Mouse (Mus musculus): ENCODE data around the gene Bcl2l15.
"Not testable (repeated sequence)": the region's sequence is repeated elsewhere in the genome, so short reads cannot be mapped to it uniquely, and the experiment has no call there.

The Bcl2l15 gene

DNA sequence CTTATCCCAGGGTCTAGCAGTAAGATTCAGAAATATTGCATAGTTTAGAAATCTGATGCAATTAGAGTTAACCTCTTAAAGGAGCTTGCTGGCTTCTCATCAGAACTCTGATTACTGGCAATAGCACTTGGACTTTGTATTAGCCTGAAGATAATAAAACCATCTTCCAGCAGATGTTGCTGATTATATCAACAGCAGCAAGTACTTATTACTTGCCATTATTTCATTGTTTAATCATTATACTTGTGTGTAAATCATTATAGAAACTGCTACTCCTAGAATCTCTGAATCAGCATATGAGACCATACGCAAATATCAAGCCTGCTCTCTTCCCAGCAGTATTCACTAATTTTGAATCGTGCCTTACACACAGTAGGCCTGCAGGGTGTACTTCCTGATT, 1.6 kb downstream of the Bcl2l15 start:
- DNase-seq = no peak

DNA sequence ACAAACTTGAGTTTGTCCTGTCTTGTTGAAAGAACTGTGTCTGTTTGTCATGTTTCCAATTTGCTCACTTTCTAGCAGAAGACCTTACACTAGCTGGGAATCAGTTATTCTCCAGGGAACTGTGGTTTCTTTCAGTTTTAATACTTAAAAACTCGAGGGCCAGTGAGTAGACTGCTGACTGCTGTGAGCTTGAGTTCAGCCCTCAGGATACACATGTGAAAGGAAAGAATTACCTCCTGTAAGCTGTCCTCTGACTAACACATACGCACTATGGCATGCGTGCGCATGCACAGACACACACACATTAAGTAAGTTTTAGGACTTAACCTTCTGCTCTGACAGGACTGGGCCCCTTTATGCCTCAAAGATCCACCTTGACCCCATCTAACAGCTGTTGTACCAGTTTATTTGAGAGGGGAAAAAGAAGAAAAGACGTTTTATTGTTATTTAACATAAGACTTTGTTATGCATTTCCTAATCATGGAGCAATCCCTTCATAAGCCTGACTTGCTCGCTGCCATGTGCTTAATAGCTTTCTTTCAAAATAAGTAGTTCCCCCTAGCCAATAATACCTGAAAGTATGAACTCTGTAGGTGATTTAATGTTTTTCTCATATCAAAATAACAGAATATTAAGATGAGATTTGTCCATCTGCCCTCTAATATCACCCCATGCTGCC, 3.0 kb downstream of the Bcl2l15 start:
- DNase-seq = no peak

DNA sequence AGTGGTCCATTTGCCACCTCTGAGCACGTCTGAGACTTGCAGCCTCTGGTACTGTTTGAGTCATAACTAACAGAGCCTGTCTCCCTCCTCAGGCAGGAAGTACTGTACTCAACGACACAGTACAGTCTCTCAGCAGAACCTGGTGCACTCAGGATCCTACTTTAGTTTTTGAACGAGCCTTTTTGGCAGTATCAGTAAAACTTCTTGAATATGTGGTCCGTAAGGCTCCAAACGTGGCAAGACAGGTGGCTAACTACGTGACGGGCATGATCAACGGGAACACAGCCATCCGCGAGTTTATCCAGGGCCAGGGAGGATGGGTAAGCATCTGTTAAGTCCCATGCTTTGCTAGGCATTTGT, 3.5 kb downstream of the Bcl2l15 start:
- DNase-seq = peak; percentile 67 to 70

DNA sequence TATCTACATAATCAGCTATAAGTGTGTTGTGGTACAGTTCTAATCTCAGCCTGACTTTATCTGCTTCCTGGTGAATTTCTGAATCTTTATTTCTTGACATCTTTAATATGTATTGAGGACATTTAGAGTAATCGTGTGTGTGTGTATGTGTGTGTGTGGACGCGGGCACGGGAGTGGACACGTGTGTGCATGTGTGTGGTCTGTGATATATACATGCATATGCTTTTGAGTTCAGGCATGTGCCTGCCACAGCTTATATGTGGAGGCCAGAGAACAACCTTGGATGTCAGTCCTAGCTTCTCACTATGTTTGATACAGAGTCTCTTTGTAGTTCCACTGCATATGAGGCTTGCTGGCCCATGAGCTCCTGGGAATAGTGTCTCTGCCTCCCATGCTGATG, 4.1 kb downstream of the Bcl2l15 start:
- peak in 1 of 2 experiments; percentile 29 for DNase-seq

DNA sequence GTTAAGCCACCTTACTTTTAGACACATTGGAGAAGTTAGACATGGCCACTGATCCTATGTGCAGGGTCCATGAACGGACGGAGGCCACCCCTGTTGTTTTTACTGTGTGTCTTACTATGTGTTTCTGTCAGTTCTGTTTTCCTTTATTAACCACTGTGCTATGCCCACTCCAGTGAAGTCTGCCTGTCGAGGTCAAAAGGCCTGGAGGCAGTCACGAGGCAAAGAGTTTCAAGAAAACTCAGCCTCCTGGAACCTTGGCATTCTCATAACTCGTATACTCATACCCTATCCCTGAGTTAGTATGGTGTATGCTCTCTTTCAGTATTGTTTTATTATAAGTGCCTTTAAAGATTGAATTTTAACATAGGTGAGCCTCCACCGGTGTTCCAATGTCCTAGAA, 7.3 kb downstream of the Bcl2l15 start:
- DNase-seq = no peak

DNA sequence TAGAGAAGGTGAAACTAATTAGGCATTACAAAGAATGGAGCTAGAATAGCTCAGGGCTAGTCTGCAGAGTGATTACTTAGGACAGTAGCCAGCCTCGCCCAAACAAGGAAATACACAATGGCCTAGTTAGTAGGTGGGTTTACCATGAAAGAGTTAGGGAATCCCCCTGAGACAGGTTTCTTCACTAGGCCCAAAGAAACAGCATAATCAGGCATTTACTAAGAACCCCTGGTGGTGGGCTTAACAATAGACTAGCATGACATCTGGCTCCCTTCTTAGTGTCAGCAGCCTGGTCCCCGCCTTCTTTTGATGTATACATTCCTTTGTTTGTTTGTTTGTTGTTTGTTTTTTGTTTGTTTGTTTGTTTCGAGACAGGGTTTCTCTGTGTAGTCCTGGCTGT, 7.8 kb downstream of the Bcl2l15 start:
- not testable (repeated sequence) for DNase-seq

DNA sequence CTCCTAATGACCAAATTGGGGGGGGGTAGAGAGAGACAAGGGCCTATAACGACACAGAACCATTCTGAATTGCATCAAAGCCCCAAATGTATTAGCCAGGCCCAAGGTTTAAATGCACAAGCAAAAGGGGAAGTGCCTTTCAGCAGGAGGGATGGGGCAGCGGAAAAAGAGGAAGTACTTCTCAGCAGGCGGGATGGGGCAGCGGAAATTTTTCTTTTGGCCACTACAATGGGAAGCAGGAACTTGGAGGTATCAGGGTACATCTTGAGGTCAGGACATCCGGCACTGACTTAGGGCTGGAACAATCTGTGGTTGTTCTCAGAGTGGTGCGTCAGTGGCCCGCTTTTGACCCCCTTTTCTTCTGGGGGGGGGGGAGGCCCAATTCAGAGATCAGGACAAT, 8.5 kb downstream of the Bcl2l15 start:
- not testable (repeated sequence) for DNase-seq

DNA sequence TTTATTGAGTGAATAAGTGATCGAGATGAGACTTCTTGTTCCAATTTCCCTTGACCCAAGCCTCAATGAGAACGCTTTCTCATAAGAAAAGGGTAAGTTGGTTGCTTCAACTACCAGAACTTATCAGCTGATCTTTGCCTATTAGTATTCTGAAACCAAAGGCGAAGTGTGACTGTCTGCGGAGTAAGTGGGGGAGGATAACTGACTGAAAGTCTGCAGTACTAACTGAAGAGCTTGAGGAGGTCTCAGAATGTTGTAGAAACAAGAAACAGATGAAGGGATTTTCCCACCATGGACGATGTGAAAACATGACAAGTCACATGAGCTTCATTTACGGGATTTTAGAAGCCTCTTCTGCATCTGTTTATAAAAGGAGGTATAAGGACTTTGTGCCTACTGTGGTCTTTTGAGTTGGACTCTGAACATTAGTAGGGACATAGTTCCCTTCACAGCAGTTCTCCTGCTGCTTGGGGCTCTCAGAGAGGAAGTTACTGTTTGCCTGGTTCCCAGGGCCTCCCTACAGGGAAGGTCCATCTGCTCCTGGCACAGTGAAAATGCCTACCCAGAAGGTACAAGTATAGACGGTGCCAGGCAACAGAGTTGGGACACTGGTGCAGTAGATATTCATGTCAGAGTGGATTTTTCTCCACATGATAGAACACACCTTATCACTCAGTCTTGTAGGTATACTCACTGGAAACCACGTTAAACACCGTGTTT, 18.4 kb downstream of the Bcl2l15 start:
- DNase-seq = peak; percentile 90 to 94

DNA sequence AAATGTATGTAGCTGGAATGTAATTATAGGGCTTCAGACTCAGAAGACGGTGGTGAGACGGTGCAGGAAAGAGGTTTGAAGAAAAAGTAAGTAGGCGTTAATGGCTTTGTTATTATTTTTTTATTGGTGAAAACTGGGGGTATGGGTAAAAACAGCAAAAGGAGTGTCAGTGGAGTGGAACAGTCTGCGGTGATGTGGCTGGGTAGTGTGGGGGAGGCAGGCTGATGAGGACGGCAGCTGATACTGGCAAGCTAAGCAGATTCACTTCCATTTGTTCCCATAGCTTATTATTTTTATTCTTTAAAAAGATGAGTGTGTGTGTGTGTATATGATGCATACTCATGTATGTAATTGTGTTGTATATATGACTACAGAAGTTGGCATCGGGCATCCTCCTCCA, 19.1 kb downstream of the Bcl2l15 start:
- DNase-seq = peak in 1 of 2 experiments; percentile 48

DNA sequence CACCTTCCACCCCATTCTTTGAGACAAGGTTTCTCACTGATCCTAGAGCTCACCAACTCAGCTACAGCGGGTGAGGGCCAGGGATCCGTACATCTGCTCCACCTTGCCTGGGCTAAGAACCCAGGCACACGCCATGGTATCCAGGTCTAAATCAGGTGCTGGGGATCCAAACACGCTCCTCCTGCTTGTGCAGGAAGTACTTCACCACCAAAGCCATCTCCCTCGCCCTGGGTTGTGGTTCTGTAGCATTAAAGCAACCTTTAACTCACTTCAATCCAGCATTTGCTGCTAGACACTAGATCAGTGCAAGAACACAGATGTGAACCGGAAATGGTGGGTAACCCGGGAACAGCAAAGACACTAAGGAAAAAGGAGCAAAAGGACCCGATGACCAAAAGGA, 19.5 kb downstream of the Bcl2l15 start:
- DNase-seq = peak; percentile 59 to 66

DNA sequence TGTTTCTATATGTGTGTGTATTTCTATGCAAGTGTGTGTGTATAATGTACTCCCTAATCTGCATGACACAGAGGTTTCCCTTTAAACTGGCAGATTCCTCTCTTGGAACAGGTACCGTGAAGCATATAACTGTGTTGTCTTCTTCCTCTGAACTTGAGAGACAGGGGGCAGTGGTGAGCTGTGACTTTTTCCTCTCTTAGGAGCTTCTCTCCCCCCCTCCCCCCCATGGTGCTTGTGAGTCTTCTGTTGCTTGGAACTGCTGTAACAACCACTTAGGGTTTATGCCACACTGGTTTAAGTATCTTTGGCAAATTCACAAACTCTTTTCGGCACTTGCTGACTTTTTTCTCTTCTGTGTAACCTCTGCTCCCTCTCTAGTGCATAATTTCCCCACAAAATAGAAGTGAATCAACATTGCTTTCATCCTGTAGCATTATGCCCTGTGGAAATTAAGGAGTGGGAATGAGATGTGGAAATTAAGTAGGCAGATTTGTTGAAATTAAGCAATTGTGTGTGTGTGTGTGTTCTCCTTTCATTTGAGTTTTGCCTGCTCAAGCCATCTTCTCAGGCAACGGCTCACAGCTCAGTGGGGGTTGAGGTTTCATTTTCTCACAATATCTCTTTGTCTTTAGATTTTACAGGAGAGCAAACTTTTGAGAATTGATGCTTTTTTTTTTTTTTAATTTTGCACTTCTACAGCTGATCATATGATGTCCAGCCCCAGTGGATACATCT, 20.3 kb downstream of the Bcl2l15 start:
- peak; percentile 90 to 93 for DNase-seq

DNA sequence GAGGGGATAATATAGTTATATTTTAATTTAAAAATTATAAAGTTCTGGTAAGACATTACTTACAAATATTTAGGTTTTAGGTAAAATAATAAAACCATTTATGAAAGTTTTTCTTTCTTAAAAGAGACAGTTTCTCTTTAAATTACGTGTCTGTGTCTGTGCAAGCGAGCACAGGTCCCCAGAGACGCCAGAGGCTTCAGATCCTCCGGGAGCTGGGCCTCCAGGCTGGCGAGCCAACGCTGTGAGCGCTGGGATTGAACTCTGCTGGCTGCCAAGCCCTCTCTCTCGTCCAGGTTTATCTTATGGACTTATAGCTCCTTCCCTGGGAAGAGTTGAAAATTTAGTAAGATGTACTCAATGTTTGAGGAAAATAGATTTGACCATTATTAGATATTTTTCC, 21.4 kb downstream of the Bcl2l15 start:
- peak; percentile 51 to 60 for DNase-seq

DNA sequence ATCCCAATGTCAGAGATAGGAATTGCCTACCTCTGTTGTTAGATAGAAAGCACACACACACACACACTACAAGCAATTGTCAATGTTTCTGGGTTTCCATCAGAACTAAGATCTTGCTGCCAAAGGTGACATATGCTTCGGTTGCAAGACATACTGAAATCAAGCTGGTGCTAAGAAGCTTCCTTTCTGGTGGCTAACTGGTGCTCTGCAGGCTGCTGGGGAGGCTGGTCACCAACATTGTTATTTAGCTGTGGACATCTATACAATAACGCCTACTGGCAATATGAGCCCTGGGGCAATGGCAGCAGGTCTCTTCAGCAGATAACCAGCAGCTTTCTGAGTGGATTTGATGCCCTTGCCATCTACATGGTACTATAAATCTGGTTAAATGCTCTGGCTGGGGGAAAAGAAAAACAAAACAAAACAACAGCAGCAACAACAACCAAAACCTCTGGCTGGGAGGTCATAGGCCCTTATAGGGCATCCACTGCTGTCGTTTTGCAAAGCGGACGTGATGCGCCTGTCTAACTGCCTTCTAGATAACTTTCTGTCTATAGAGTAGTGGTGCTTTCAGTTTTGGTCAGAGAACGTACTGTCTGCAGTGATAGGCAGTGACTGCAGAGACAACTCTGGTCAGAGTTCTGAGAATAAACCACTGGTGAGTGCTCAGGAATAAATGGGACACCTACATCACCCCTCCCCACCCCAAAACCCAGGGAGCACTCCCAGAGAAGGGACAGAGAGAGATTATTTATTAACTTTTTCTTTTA, 24.8 kb downstream of the Bcl2l15 start:
- DNase-seq = peak; percentile 51 to 57

DNA sequence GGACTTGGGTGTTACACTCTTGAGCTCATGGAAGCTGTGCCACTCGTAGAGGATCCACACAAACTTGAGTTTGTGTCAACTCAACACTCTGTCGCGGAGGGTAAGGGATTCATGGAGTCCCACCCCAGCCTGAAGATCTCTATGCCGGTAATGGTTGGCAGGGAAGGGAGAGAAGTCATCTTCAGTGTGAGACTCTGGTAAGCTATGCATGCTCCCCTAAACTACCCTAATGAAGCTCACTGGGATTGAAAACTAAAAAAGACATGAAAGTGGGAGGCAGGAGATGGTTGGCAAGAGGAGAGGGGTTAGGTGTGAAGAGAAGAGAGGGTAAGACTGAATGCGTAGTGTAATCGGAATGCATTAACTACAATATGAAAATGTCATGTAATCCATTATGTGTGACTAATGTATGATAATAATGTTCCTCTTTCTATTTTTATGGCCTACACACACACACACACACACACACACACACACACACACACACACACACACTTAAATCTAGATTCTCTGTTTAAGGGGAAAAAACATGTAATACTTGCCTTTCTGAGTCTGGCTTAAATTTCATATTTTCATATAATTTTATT, 25.7 kb downstream of the Bcl2l15 start:
- no peak for DNase-seq

DNA sequence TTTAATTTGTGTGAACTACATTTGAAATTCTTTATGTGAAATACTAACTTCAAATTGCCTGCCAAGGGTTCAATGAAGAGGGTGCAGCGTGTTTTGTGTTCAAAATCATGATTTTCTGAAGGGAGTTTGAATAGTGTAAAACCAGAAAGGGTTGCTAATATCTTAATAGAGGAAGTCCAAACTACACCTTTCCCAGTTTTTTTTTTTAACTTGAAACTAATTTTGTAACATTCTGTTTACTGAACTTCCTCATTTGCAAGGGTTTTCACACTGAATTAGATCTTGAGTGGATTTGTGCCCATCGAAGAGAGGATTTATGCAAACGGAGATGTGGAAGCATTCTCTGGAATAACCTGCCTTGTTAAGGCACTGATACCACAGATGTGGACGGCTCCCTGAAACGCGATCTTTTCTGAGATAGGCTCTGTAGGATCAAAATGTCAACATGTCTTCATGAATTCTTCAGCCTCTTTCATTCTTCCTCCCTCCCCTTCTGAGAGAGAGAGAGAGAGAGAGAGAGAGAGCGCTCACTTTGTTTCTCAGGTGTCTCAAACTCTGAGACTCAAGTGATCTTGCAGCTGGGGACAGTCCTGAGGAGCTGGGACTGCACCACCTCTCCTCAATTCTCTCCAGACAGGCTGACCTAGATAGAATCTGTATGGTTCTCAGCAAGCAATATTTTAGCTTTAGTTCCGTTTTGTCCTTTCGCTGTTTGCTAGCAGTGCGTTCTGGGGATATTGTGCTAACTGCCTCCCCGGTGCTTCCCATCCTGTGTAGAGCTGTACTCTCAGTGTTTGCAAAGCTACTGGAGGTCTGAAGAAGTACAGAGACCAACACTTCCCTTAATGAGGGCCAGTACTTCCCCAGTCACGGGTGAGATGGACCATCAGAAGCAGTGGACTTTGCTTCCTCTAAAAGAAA, 26.7 kb downstream of the Bcl2l15 start, which contains the start of gene Ptpn22:
Gene Ptpn22 (plus strand): TSS at position 915 of the 921 bp plus-strand sequence.
- no peak for DNase-seq

DNA sequence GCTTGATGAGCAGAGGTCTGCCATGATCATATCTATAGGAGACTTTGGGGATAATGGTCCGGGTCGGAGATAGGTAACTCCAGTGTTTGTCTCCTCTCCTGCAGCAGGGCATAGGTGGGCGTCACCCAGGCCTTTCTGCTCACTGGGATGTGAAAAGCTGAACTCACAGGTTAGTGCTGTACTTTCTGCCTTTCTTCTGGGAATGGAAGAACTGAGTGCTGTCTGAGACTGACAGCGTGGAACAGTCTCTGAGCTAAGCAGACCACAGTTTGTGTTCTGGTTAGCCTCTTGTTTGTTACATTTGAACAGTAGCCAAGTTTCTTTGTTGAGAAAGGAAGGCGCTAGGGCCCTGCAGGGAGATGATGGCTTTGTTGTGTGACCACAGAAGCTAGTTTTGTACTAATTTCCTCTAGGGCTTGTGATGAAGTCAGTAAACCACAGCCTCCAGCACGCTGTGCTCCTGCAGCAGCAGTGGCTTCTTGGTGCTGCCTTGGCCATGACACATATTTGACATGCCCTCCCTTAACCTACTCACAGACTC, 27.5 kb downstream of the Bcl2l15 start:
- DNase-seq = no peak

DNA sequence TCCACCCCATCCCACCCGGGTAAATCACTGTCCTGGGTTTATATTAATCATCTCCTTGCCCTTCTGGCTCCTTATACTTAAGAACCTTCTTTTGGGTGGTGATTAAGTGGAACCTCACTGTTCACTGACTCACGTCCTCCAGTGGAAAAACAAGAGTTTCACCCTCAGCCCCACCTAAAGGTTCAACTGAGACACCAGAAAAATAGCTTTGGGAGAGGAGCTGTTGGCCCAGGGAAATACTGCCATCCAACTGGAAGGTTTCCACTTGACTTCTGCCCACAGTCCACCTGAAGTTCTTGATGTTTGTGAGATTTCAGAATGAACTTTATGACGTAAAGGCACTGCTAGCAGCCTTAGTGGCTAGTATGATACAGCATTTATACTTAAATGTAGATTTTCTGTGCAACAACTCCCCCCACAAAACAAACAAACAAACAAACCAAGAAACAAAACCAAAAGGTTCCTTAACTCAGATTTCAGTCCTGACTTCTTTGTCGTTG, 30.4 kb downstream of the Bcl2l15 start:
- DNase-seq = no peak

DNA sequence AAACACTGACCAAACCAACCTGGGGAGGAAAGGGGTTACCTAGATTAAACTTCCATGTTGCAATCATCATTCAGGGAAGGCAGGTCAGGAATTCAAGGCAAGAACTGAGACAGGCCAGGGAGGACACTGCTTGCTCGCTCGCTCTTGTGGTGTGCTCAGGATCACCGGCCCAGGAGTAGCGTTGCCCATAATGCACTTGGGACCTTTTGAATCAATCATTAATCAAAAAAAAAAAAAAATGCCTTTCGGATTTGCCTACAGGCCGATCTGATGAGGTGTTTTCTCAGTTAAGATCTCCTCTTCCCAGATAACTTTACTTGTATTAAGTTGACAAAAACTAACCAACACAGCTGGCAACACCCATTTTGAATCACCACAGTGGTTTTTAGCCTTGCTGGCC, 31.8 kb downstream of the Bcl2l15 start:
- no peak for DNase-seq

DNA sequence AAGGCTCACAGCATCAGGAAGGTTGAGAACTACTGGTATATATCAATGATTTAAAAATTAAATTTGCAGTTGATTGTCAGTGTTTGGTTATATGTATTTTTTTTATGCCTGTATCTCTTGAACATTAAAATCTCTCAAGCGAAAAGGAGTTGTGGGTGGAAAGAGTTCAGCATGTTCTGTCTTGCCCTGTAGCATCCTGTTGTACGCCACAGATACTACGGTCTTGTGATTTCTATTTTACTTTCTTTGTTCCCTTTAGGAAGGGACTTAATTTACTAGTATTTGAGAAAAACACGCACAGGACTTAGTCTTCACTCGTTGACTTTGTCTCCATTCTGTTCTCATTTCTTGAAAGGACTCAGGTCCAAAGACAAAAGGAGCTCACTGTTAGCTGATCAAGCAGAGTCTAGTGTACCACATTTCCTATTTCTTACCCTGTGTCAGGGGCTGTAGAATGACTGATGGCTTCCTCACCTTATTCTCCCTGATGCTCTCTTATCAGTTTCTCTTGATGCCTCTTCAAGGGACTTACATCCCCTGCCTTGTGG, 35.1 kb downstream of the Bcl2l15 start:
- no peak for DNase-seq

DNA sequence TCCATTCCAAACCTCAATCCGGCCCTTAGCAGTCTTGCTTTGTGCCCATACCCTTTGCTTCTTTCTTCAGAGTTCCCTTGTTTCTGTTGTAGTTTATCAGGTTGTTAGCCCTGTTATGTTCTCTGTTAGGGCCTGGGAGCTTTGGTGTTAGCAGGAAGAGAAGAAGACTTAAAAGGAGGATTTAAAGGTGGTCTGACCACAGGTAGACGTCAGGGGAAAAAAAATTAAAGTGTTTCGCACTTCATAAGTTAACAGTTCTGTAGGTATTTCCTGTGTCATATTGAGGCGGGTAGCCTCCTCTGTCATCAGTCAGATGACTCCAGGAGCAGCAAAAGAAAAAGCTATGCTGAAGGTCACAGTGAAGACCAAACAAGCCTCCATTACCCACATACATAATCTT, 35.6 kb downstream of the Bcl2l15 start:
- DNase-seq = no peak

DNA sequence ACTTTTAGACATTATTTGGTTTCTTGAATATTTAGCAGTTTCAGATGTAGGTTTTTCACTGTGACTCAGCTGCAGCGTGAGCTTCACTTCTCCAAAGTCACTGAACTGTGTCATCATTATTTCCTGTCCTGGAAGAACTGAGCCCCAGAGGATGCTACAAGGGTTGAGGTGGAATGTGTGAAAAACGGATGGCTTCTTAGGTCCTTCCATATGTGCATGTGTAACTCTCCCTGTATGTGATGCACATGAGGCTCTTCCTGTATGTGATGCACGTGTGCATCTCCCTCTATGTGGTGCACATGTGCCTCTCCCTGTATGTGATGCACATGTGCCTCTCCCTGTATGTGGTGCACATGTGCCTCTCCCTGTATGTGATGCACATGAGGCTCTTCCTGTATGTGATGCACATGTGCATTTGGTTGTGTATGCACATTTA, 40.3 kb downstream of the Bcl2l15 start:
- no peak for DNase-seq
